Mouse (Mus musculus): Measurements from ENCODE around the gene Galnt4. TPM values are rescaled to one million over a fixed set of nuclear protein-coding genes. Genes with fewer than 3 reads are reported as not detected.

Gene Galnt4
- polyA plus RNA-seq, 1 experiment from 2014 or later = 3.7 TPM

- Histone ChIP-seq H3K27ac (replicated peaks; ENCODE audit: low read depth, low read length) (no peak overlapping the region), H3K4me1 (ENCODE audit: control insufficient read depth, insufficient read depth, low read length) (no peaks in the 10 kb centered on the region), H3K27me3 (ENCODE audit: control insufficient read depth, insufficient read depth, low read length) (no peaks in the 10 kb centered on the region), H3K9ac (replicated peaks; ENCODE audit: low read length) (no peak overlapping the region), H3K4me3 (replicated peaks; ENCODE audit: low read depth, low read length) (no peak overlapping the region), H3K4me2 (ENCODE audit: low read length) (no peak overlapping the region), H3K36me3 (ENCODE audit: control insufficient read depth, insufficient read depth, low read length) (peaks cover 12% of the 10 kb centered on the region), H3K9me3 (ENCODE audit: control insufficient read depth, low read length) (no peaks in the 10 kb centered on the region)
- DNase-seq (no peak), ATAC-seq (ENCODE audit: low FRiP score, low TSS enrichment) (no peak)
- 95% methylated on average over 16 of the region's 16 CpGs for WGBS
Observed at GRCm38 (mm10) chr10:99133321-99133875, 25.4 kb downstream of the Galnt4 start.

GRCm38 (mm10) chr10:99136337-99136736, 28.4 kb downstream of the Galnt4 start:
- ATAC-seq (ENCODE audit: low FRiP score, low TSS enrichment) = no peak

GRCm38 (mm10) chr10:99145611-99146010, 37.7 kb downstream of the Galnt4 start:
- H3K9ac ChIP-seq (replicated peaks; ENCODE audit: low read length) = no peak overlapping the region
- H3K36me3 ChIP-seq (ENCODE audit: control insufficient read depth, insufficient read depth, low read length) = no peaks in the 10 kb centered on the region
- H3K27me3 ChIP-seq (ENCODE audit: control insufficient read depth, insufficient read depth, low read length) = no peaks in the 10 kb centered on the region
- H3K4me2 ChIP-seq (ENCODE audit: low read length) = no peak overlapping the region
- no peak overlapping the region for H3K27ac ChIP-seq (replicated peaks; ENCODE audit: low read depth, low read length)
- ATAC-seq (ENCODE audit: low FRiP score, low TSS enrichment) = no peak
- no peaks in the 10 kb centered on the region for H3K4me1 ChIP-seq (ENCODE audit: control insufficient read depth, insufficient read depth, low read length)
- H3K4me3 ChIP-seq (replicated peaks; ENCODE audit: low read depth, low read length) = no peak overlapping the region
- no peaks in the 10 kb centered on the region for H3K9me3 ChIP-seq (ENCODE audit: control insufficient read depth, low read length)
- DNase-seq = no peak
- WGBS = 87% methylated on average over 8 of the region's 8 CpGs

More at GRCm38 (mm10) chr10:99136337-99136736, 28.4 kb downstream of the Galnt4 start:
- Histone ChIP-seq H3K9ac (replicated peaks; ENCODE audit: low read length) (no peak overlapping the region), H3K4me1 (ENCODE audit: control insufficient read depth, insufficient read depth, low read length) (no peaks in the 10 kb centered on the region), H3K4me2 (ENCODE audit: low read length) (no peak overlapping the region), H3K27me3 (ENCODE audit: control insufficient read depth, insufficient read depth, low read length) (no peaks in the 10 kb centered on the region), H3K36me3 (ENCODE audit: control insufficient read depth, insufficient read depth, low read length) (peaks cover 9% of the 10 kb centered on the region; the same call in 1 of the 2 replicates), H3K9me3 (ENCODE audit: control insufficient read depth, low read length) (no peaks in the 10 kb centered on the region), H3K27ac (replicated peaks; ENCODE audit: low read depth, low read length) (no peak overlapping the region), H3K4me3 (replicated peaks; ENCODE audit: low read depth, low read length) (no peak overlapping the region)
- WGBS = 65% methylated on average over 5 of the region's 5 CpGs
- peak; percentile 56 for DNase-seq

GRCm38 (mm10) chr10:99146596-99146995, 38.6 kb downstream of the Galnt4 start:
- Histone ChIP-seq H3K4me3 (replicated peaks; ENCODE audit: low read depth, low read length) (no peak overlapping the region), H3K9ac (replicated peaks; ENCODE audit: low read length) (no peak overlapping the region), H3K27ac (replicated peaks; ENCODE audit: low read depth, low read length) (no peak overlapping the region), H3K36me3 (ENCODE audit: control insufficient read depth, insufficient read depth, low read length) (no peaks in the 10 kb centered on the region), H3K4me2 (ENCODE audit: low read length) (no peak overlapping the region), H3K9me3 (ENCODE audit: control insufficient read depth, low read length) (no peaks in the 10 kb centered on the region), H3K27me3 (ENCODE audit: control insufficient read depth, insufficient read depth, low read length) (no peaks in the 10 kb centered on the region), H3K4me1 (ENCODE audit: control insufficient read depth, insufficient read depth, low read length) (no peaks in the 10 kb centered on the region)
- ATAC-seq (ENCODE audit: low FRiP score, low TSS enrichment) = no peak
- 95% methylated on average over 8 of the region's 8 CpGs for WGBS
- no peak for DNase-seq

- Histone ChIP-seq H3K27me3 (ENCODE audit: control insufficient read depth, insufficient read depth, low read length) (no peaks in the 10 kb centered on the region), H3K27ac (replicated peaks; ENCODE audit: low read depth, low read length) (no peak overlapping the region), H3K9ac (replicated peaks; ENCODE audit: low read length) (no peak overlapping the region), H3K9me3 (ENCODE audit: control insufficient read depth, low read length) (no peaks in the 10 kb centered on the region), H3K4me1 (ENCODE audit: control insufficient read depth, insufficient read depth, low read length) (no peaks in the 10 kb centered on the region), H3K36me3 (ENCODE audit: control insufficient read depth, insufficient read depth, low read length) (0 out of 2 replicates have a peak, but pooled peaks cover 4% of the 10 kb centered on the region), H3K4me3 (replicated peaks; ENCODE audit: low read depth, low read length) (no peak overlapping the region), H3K4me2 (ENCODE audit: low read length) (no peak overlapping the region)
- ATAC-seq (ENCODE audit: low FRiP score, low TSS enrichment) (0 out of 2 replicates have a peak, but pooled peaks have one; percentile 37), DNase-seq (no peak)
- 94% methylated on average over 6 of the region's 6 CpGs for WGBS
Observed at GRCm38 (mm10) chr10:99150016-99150415, 42.1 kb downstream of the Galnt4 start.

GRCm38 (mm10) chr10:99151580-99151979, 43.6 kb downstream of the Galnt4 start:
- no peak overlapping the region for H3K4me2 ChIP-seq (ENCODE audit: low read length)
- DNase-seq (no peak), ATAC-seq (ENCODE audit: low FRiP score, low TSS enrichment) (no peak)
- no peaks in the 10 kb centered on the region for H3K27me3 ChIP-seq (ENCODE audit: control insufficient read depth, insufficient read depth, low read length)
- H3K9me3 ChIP-seq (ENCODE audit: control insufficient read depth, low read length) = no peaks in the 10 kb centered on the region
- H3K4me1 ChIP-seq (ENCODE audit: control insufficient read depth, insufficient read depth, low read length) = no peaks in the 10 kb centered on the region
- no peak overlapping the region for H3K4me3 ChIP-seq (replicated peaks; ENCODE audit: low read depth, low read length)
- WGBS = 94% methylated on average over 1 of the region's 1 CpGs
- H3K27ac ChIP-seq (replicated peaks; ENCODE audit: low read depth, low read length) = no peak overlapping the region
- H3K9ac ChIP-seq (replicated peaks; ENCODE audit: low read length) = no peak overlapping the region
- 0 out of 2 replicates have a peak, but pooled peaks cover 4% of the 10 kb centered on the region for H3K36me3 ChIP-seq (ENCODE audit: control insufficient read depth, insufficient read depth, low read length)

- no peak overlapping the region for H3K4me2 ChIP-seq (ENCODE audit: low read length)
- WGBS = 93% methylated on average over 6 of the region's 6 CpGs
- ATAC-seq (ENCODE audit: low FRiP score, low TSS enrichment) = no peak
- no peak overlapping the region for H3K27ac ChIP-seq (replicated peaks; ENCODE audit: low read depth, low read length)
- no peaks in the 10 kb centered on the region for H3K27me3 ChIP-seq (ENCODE audit: control insufficient read depth, insufficient read depth, low read length)
- H3K4me3 ChIP-seq (replicated peaks; ENCODE audit: low read depth, low read length) = no peak overlapping the region
- no peaks in the 10 kb centered on the region for H3K4me1 ChIP-seq (ENCODE audit: control insufficient read depth, insufficient read depth, low read length)
- no peak overlapping the region for H3K9ac ChIP-seq (replicated peaks; ENCODE audit: low read length)
- 0 out of 2 replicates have a peak, but pooled peaks cover 4% of the 10 kb centered on the region for H3K36me3 ChIP-seq (ENCODE audit: control insufficient read depth, insufficient read depth, low read length)
- H3K9me3 ChIP-seq (ENCODE audit: control insufficient read depth, low read length) = no peaks in the 10 kb centered on the region
- DNase-seq = no peak
Observed at GRCm38 (mm10) chr10:99152063-99152462, 44.1 kb downstream of the Galnt4 start.

GRCm38 (mm10) chr10:99154635-99155034, 46.7 kb downstream of the Galnt4 start:
- Histone ChIP-seq H3K36me3 (ENCODE audit: control insufficient read depth, insufficient read depth, low read length) (0 out of 2 replicates have a peak, but pooled peaks cover 4% of the 10 kb centered on the region), H3K4me1 (ENCODE audit: control insufficient read depth, insufficient read depth, low read length) (no peaks in the 10 kb centered on the region), H3K4me2 (ENCODE audit: low read length) (no peak overlapping the region), H3K9ac (replicated peaks; ENCODE audit: low read length) (no peak overlapping the region), H3K9me3 (ENCODE audit: control insufficient read depth, low read length) (no peaks in the 10 kb centered on the region), H3K27me3 (ENCODE audit: control insufficient read depth, insufficient read depth, low read length) (no peaks in the 10 kb centered on the region), H3K27ac (replicated peaks; ENCODE audit: low read depth, low read length) (no peak overlapping the region), H3K4me3 (replicated peaks; ENCODE audit: low read depth, low read length) (no peak overlapping the region)
- ATAC-seq (ENCODE audit: low FRiP score, low TSS enrichment) = no peak
- DNase-seq = no peak
- 93% methylated on average over 8 of the region's 8 CpGs for WGBS

- Histone ChIP-seq H3K4me3 (replicated peaks; ENCODE audit: low read depth, low read length) (no peak overlapping the region), H3K27ac (replicated peaks; ENCODE audit: low read depth, low read length) (no peak overlapping the region), H3K4me2 (ENCODE audit: low read length) (no peak overlapping the region), H3K9ac (replicated peaks; ENCODE audit: low read length) (no peak overlapping the region), H3K4me1 (ENCODE audit: control insufficient read depth, insufficient read depth, low read length) (no peaks in the 10 kb centered on the region), H3K9me3 (ENCODE audit: control insufficient read depth, low read length) (no peaks in the 10 kb centered on the region), H3K36me3 (ENCODE audit: control insufficient read depth, insufficient read depth, low read length) (peaks cover 6% of the 10 kb centered on the region; the same call in 1 of the 2 replicates), H3K27me3 (ENCODE audit: control insufficient read depth, insufficient read depth, low read length) (no peaks in the 10 kb centered on the region)
- DNase-seq = no peak
- ATAC-seq (ENCODE audit: low FRiP score, low TSS enrichment) = no peak
- WGBS = 92% methylated on average over 5 of the region's 5 CpGs
Observed at GRCm38 (mm10) chr10:99156808-99157207, 48.8 kb downstream of the Galnt4 start.

Measured in midbrain, embryonic 14.5 days (tissue).